Mouse (Mus musculus) layer of hippocampus, adult 9-10 months (tissue): ENCODE measurements around the gene Vmn1r56.
"Not testable (repeated sequence)": the region's sequence is repeated elsewhere in the genome, so short reads cannot be mapped to it uniquely, and the experiment has no call there.

ENCODE experiments used
- DNase-seq: peaks from one replicate; pipeline ENCODE4 v3.0.0; 2022; ENCODE audit warnings: low spot score

Gene Vmn1r56

GRCm38 (mm10) chr7:5196647-5197046, at the start of gene Vmn1r56:
TSS of gene Vmn1r56 (minus strand) at chr7:5196747.
- not testable (repeated sequence) for DNase-seq

DNA sequence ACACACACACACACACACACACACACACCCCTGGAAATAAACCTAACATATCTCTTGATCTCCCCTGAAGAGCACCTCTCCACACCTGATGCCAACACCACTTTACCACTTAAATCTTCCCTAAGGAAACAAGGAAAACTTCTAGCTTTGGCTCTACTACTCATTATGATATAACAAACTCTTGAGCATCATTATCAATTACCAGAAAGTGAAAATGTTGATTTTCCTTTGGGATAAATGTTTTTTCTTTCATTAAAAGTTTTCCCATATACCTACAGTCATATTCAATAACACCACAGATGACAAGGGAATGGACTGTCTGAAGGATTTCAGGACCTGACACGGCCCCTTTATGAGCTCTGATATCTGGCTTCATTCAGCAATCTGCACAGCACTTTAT, 21.6 kb upstream of the Vmn1r56 start, which contains the start of gene Vmn1r57:
Gene Vmn1r57 (plus strand): TSS at position 301 of the 400 bp plus-strand sequence.
- DNase-seq = not testable (repeated sequence)

DNA sequence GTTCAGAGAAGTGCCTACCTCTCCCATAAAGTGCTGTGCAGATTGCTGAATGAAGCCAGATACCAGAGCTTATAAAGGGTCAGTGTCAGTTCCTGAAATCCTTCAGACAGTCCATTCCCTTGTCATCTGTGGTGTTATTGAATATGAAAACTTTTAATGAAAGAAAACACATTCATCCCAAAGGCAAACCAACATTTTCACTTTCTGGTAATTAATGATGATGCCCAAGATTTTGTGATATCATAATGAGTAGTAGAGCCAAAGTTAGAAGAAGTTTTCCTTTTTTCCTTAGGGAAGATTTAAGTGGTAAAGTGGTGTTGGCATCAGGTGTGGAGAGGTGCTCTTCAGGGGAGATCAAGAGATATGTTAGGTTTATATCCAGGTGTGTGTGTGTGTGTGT, 47.0 kb downstream of the Vmn1r56 start, which contains the start of gene Vmn1r55:
Gene Vmn1r55 (minus strand): TSS at position 101 of the 400 bp plus-strand sequence.
- DNase-seq = not testable (repeated sequence)
